Mouse (Mus musculus) liver, embryonic 14 days (tissue): ENCODE data around the gene Mrps17. TPM values are rescaled to one million over a fixed set of nuclear protein-coding genes. Genes with fewer than 3 reads are reported as not detected.

Source experiments
- polyA plus RNA-seq: library from polyadenylated mRNA; depleted of rRNA; stranded (reverse); fragments of >200 nt; gene quantifications from 2 replicates; pipeline ENCODE4 v1.2.3, GENCODE M21; 2012; rRNA removed

Mrps17 gene
- polyA plus RNA-seq: 50.8 and 63.4 TPM in 2 replicates

DNA sequence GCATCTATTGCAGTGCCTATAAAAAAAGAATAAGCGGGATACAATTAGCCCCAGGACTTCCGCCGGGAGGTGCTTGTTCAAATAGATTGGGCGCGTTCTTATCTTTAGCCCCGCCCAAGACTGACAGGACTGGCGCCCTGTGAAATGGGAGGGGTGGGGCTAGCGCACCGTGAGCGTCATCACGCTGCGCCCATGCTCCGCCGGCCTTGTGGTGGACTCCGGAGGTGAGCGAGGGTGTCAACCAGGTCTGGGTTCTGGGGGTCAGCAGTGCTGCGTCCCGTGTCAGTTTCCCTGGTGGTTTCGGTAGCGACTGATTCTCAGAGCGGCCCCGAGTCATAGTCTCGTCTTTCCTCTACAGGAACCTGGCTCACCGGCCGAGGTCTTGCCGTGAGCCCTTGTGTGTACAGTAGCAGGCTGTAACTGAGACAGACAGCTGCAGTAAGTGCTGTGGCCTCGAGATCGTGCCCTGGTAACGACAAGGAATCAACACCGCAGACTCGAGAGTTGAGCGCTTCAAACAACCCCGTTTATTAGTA, at the start of gene Mrps17:
Gene Mrps17, plus strand, starts transcription at position 172 of the 536 bp plus-strand sequence.

DNA sequence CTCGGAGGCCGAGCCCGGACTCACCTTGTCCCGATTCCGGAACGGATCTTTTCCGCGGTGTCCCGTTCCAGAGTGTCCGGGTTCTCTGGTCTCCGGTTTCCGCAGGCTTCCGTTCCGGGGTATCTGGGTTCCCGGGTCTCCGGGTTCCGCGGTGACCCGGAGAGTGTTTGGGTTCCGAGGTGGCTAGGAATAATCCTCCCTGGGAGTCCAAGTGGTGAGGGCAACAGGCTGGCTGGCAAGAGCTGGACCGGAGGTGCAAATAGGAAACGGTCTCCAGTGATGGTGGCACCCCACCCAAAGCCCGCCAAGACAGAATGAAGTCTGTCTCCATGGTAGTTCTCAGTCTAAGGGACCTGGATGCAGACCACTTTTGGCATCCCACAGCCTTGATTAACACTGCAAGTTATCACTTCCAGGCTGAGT, 45.2 kb upstream of the Mrps17 start, which contains the start of gene Zfp11:
Gene Zfp11, minus strand, starts transcription at position 64 of the 423 bp plus-strand sequence.

DNA sequence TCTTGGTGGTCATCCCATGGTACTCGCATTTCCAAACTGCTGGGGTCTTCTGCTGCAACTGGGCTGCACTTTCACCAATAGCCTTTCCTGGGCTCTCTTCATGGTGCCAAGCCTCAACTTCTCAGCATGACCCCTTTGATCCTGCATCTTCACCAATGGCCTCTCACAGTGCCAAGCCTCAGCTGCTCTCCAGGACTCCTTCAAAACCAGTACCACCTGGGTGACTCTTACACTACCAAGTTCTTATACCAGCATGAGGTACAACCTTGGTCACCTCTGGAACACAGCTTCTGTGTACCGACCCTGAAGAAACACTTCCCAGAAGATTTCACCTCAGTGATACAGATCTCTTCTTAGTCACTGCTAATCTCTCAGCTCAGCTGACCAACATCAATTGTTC, 6.9 kb upstream of the Mrps17 start, which contains the start of gene Sept14:
Gene Sept14, minus strand, starts transcription at position 101 of the 400 bp plus-strand sequence.

DNA sequence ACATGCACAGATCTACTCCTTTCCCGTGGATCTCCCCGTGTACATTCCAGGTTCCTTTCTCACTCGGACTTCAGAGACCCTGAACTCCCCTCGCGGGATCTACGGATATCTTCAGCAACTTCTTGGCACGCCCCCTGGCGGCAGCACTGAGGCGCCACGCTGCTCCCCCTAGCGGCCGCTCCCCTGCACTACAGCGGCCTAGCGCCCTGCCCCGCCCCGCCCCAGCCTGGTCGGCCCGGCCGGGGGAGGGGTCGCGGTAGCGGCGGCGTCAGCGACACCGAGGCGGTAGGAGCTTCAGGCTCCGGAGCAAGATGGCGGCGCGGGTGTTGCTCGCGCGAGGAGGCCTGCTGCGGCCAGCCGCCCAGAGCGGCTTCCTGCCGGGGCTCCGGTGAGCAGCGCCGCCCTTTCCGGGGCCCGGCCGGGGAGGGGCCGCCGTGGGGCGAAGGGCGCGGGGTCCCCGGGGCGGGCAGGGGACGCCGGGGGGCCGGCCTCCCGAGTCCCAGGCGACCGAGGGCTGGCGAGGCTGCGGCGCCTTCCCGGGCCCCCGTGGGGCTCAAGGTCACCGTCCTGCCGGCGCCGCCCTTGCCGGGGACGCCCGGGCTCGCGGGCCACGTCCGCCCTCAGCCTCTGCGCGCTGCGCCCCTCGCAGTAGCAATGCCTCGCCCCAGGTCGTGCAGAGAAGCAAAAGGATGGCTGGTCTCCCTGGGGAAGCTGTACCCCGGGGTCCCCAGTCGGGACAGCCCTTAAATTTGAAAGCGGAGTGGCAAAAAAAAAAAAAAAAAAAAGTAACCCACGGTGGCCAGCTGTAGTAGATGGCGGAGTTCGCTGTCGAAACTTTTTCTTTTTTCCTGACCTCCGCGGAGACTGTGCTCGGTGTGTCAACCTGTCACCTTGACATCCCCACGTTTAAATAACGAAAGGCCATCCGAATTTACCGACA, 9.8 kb downstream of the Mrps17 start, which contains the start of gene Nipsnap2:
Gene Nipsnap2, plus strand, starts transcription at position 230 of the 940 bp plus-strand sequence.

Other genes starting within 250 kb of the Mrps17 start
- gene Sfswap, start 214.3 kb upstream of the Mrps17 start, polyA plus RNA-seq: 27.6 and 28.4 TPM in 2 replicates
- 0.19 and 0.21 TPM in 2 replicates for gene Mmp17, start 131.3 kb upstream of the Mrps17 start, polyA plus RNA-seq
- 0.77 and 0.82 TPM in 2 replicates for gene Zfp11, start 45.4 kb upstream of the Mrps17 start, polyA plus RNA-seq
- gene Sept14, start 7.0 kb upstream of the Mrps17 start, polyA plus RNA-seq: not detected in 2 replicates
- 14.4 and 16.4 TPM in 2 replicates for gene Nipsnap2, start 9.6 kb downstream of the Mrps17 start, polyA plus RNA-seq
- 29.6 and 34.6 TPM in 2 replicates for gene Psph, start 72.0 kb downstream of the Mrps17 start, polyA plus RNA-seq
- gene Sumf2, start 131.5 kb downstream of the Mrps17 start, polyA plus RNA-seq: 8.5 and 8.6 TPM in 2 replicates
- 477 and 534 TPM in 2 replicates for gene Chchd2, start 172.0 kb downstream of the Mrps17 start, polyA plus RNA-seq
- 0.84 and 0.89 TPM in 2 replicates for gene Zbed5, start 180.2 kb downstream of the Mrps17 start, polyA plus RNA-seq
- gene Phkg1, start 183.1 kb downstream of the Mrps17 start, polyA plus RNA-seq: 0.08 and 0.12 TPM in 2 replicates
- 0.32 and 0.44 TPM in 2 replicates for gene Nupr1l, start 193.0 kb downstream of the Mrps17 start, polyA plus RNA-seq
- gene Vkorc1l1, start 226.5 kb downstream of the Mrps17 start, polyA plus RNA-seq: 15.6 and 17.8 TPM in 2 replicates